Mouse (Mus musculus): ENCODE data around the gene Cacna1g. TPM values are rescaled to one million over a fixed set of nuclear protein-coding genes. Genes with fewer than 3 reads are reported as not detected.

The Cacna1g gene
- polyA plus RNA-seq, 1 experiment from 2014 or later, result 18.8 TPM

DNA sequence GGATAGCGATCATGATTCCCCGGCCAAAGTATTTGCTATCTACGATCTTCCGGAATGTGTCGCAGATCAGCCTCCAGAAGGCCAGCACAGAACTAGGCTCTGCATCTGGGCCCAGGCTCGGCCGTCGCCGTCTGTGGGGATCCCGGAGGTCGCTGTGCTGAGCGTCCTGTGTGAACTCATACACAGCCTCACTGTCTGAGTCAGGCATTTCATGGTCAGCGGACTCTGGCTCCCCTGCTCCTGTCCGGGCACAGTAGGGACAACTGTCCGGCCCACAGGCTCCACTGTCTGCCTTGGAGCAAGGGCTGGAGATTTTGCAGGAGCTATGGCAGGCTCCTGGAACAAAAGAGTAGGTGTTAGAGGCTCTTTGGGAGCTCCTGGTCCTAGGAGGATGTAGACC lies 17.0 kb downstream of the Cacna1g start:
- Histone ChIP-seq H3K9me3 (no peaks in the 10 kb centered on the region), H3K4me1 (replicated peaks) (peaks cover 19% of the 10 kb centered on the region), H3K36me3 (peaks cover 24% of the 10 kb centered on the region), H3K4me2 (no peak overlapping the region), H3K27me3 (no peaks in the 10 kb centered on the region), H3K9ac (no peak overlapping the region), H3K4me3 (no peak overlapping the region), H3K27ac (replicated peaks) (no peak overlapping the region)
- no peak for ATAC-seq (ENCODE audit: low FRiP score, low read depth)
- WGBS, result 86% methylated on average over 15 of the region's 15 CpGs

DNA sequence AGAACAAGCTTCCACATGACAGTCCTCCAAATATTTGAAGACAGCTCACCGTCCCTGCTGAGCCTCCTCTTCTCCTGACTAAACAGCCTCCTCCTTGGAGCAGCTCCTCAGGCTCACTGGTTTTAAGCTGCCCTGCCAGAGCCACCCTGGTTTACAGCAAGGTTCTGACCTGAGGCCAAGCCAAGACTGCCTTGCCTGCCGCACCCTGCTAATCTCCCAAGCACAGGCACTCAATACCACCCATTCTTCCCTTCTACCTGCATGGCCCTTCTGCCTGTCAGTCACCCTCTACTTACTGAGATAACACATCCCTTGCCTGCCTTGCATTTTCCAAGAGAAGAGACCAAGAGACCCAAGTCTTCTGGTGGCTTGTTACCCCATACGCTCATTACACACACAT lies 17.7 kb downstream of the Cacna1g start:
- Histone ChIP-seq H3K36me3 (peaks cover 19% of the 10 kb centered on the region), H3K4me2 (no peak overlapping the region), H3K9me3 (no peaks in the 10 kb centered on the region), H3K9ac (no peak overlapping the region), H3K4me1 (replicated peaks) (peaks cover 22% of the 10 kb centered on the region), H3K4me3 (no peak overlapping the region), H3K27ac (replicated peaks) (no peak overlapping the region), H3K27me3 (no peaks in the 10 kb centered on the region)
- ATAC-seq (ENCODE audit: low FRiP score, low read depth), result no peak
- 81% methylated on average over 3 of the region's 3 CpGs for WGBS

DNA sequence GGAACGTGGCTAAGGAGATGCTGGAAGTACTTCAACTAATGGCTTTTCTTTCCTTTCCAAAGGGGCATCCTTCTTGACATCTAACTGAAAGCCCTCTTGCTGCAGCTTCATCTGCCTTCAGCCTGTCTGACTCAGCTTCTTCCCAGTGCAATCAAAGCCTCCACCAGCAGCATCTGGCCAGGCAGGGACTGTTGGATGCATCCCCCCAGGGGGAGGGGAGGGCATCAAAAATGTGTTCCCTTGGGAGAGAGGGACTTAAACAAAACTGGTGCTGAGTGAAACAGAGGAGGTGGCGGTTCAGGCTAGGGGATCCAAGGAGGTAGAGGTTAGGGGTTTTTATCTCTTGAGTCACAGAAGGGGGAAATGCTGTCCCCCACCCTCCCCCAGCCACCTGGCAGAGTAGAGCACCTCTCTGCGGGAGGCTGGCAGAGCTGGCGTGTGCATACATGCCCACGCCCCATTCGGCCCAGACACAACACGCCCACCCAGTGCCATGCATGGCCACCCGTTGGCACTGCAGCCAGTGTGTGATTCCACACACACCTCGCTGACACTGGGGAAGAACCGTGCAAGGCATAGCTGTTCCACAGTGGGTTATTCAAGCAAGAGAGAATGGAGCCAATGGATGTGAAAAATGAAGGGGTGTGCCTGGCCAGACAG lies 18.7 kb downstream of the Cacna1g start:
- Histone ChIP-seq H3K4me3 (no peak overlapping the region), H3K9me3 (no peaks in the 10 kb centered on the region), H3K4me2 (no peak overlapping the region), H3K36me3 (peaks cover 19% of the 10 kb centered on the region), H3K4me1 (replicated peaks) (peaks cover 33% of the 10 kb centered on the region), H3K27ac (replicated peaks) (no peak overlapping the region), H3K27me3 (no peaks in the 10 kb centered on the region), H3K9ac (no peak overlapping the region)
- whole genome bisulfite sequencing, result 52% methylated on average over 10 of the region's 10 CpGs
- ATAC-seq (ENCODE audit: low FRiP score, low read depth), result no peak

DNA sequence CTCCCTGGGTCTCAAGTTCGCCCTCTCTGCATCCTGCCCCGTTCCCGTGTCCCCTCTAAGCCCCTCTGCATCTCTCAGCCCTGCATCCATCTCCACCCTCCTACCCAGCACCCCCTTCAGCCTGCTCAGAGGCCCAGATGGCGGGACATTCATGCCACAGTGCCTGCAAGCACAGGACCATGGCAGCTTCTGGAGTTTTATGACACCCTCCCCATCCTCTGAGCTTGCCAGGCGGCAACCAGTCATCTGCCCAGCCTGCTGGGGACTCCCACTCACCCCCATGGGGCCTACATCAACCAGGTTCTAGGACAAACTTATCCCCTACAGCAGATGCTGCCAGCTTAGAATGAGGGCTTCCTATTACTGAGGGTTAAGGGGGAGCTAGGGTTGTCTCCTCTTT lies 19.2 kb downstream of the Cacna1g start:
- Histone ChIP-seq H3K9me3 (no peaks in the 10 kb centered on the region), H3K36me3 (peaks cover 18% of the 10 kb centered on the region), H3K4me2 (no peak overlapping the region), H3K9ac (no peak overlapping the region), H3K4me3 (no peak overlapping the region), H3K27ac (replicated peaks) (no peak overlapping the region), H3K27me3 (no peaks in the 10 kb centered on the region), H3K4me1 (replicated peaks) (peaks cover 38% of the 10 kb centered on the region)
- ATAC-seq (ENCODE audit: low FRiP score, low read depth), result no peak
- 75% methylated on average over 5 of the region's 5 CpGs for WGBS

DNA sequence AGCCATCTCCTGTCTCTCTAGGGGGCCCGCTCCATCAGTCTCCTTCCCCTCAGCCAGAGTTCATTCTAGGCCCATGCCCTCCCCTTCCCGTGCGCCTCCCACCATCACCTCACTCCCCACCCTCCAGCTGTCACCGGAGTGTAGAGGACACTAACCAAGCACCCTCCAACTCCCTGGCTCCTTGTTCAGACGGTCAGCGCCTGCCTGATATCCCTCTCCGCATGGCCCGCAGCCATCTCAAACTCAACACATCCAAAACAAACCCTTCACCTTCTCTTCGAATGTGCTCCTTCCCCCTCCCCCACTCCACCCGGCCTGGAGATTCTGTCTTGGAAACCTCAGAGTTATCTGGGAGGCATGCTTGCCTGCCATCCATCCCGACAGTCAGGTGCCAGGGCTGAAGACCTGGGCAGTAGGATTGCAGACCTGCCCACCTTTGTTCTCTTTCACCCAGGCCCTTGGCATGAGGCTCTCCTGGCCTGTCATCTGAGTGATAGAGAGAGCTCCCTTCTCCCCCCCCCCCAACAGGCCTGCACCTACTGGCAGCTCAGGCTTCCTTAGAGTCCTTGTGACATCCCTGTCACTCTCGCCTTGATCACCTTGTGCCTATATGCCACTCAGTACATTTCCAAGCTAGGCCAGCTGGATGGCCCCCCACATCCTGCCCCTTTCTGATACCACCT lies 22.8 kb downstream of the Cacna1g start:
- ATAC-seq (ENCODE audit: low FRiP score, low read depth), result no peak
- Histone ChIP-seq H3K4me1 (replicated peaks) (peaks cover 44% of the 10 kb centered on the region), H3K27ac (replicated peaks) (no peak overlapping the region), H3K36me3 (no peaks in the 10 kb centered on the region), H3K4me3 (no peak overlapping the region), H3K27me3 (no peaks in the 10 kb centered on the region), H3K9me3 (no peaks in the 10 kb centered on the region), H3K9ac (no peak overlapping the region), H3K4me2 (no peak overlapping the region)
- 65% methylated on average over 12 of the region's 12 CpGs for WGBS

DNA sequence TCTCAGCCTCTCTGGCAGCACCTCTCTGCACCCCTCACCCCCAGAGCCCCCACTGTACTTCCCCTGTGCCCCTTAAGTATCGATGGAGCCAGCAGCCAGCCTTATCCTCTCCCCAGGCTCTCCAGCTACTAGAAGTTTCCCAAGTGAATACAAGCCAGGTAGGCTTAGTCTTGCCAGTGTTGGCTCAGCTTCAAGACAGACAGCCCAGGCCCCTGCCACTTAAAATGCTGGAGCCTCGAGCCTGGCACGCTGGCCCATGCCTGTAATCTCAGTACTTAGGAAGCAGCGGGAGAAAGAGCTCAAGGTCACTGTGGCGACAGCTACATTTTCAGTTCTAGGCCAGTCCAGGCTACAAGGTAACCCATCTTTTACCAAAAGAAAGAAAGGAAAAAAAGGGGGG lies 24.1 kb downstream of the Cacna1g start:
- Histone ChIP-seq H3K9me3 (no peaks in the 10 kb centered on the region), H3K4me1 (replicated peaks) (peaks cover 42% of the 10 kb centered on the region), H3K4me3 (no peak overlapping the region), H3K36me3 (no peaks in the 10 kb centered on the region), H3K4me2 (no peak overlapping the region), H3K27me3 (no peaks in the 10 kb centered on the region), H3K9ac (no peak overlapping the region), H3K27ac (replicated peaks) (peak overlapping the region; percentile 69)
- ATAC-seq (ENCODE audit: low FRiP score, low read depth), result no peak
- 53% methylated on average over 5 of the region's 5 CpGs for WGBS

DNA sequence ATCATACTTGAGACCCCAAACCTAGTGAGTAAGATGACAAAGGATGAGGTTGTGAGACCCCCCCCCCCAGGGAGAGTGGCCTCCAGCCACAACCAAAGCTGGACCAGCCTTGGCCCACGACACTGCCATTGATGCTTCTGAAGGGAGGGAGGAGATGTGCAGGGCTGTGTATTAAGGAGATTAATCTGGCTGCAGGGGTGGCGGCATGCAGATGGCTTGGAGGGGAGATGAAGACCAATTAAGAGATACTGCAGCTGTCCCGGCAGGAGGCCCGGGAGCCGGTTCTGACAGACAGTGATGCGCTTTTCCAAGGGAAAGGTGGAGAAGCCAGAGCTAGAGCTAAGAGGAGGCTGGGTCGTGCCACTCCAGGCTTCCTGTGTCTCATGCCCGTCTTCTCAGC lies 24.8 kb downstream of the Cacna1g start:
- 0 out of 2 replicates have a peak, but pooled peaks have one; percentile 24 for ATAC-seq (ENCODE audit: low FRiP score, low read depth)
- Histone ChIP-seq H3K36me3 (no peaks in the 10 kb centered on the region), H3K4me1 (replicated peaks) (peaks cover 44% of the 10 kb centered on the region), H3K4me3 (no peak overlapping the region), H3K27me3 (no peaks in the 10 kb centered on the region), H3K4me2 (no peak overlapping the region), H3K27ac (replicated peaks) (peak overlapping the region; percentile 69), H3K9me3 (no peaks in the 10 kb centered on the region), H3K9ac (no peak overlapping the region)
- 36% methylated on average over 8 of the region's 8 CpGs for WGBS

DNA sequence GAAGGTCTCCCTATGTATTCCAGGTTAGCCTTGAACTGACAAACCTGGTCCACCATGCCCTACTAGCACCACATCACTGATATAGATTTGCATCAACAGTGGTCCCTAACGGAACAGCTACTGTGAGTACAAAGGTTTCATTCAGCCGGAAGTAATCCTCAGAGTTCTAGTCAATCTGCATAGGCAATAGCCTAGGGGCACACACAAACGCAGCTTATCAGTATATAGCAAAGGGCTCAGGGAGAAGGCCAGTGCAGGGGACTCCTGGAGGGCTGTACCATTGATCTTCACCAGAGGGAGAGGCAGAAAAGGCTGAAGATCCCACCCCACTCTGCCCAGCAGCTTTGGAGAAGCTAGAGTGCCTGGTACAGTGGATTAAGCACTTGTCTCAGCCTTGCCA lies 27.0 kb downstream of the Cacna1g start:
- H3K27ac ChIP-seq (replicated peaks), result no peak overlapping the region
- no peak overlapping the region for H3K9ac ChIP-seq
- no peaks in the 10 kb centered on the region for H3K9me3 ChIP-seq
- H3K36me3 ChIP-seq, result no peaks in the 10 kb centered on the region
- H3K4me2 ChIP-seq, result no peak overlapping the region
- WGBS, result 13% methylated on average over 3 of the region's 3 CpGs
- no peaks in the 10 kb centered on the region for H3K27me3 ChIP-seq
- H3K4me1 ChIP-seq (replicated peaks), result peaks cover 61% of the 10 kb centered on the region
- no peak overlapping the region for H3K4me3 ChIP-seq
- ATAC-seq (ENCODE audit: low FRiP score, low read depth), result no peak

DNA sequence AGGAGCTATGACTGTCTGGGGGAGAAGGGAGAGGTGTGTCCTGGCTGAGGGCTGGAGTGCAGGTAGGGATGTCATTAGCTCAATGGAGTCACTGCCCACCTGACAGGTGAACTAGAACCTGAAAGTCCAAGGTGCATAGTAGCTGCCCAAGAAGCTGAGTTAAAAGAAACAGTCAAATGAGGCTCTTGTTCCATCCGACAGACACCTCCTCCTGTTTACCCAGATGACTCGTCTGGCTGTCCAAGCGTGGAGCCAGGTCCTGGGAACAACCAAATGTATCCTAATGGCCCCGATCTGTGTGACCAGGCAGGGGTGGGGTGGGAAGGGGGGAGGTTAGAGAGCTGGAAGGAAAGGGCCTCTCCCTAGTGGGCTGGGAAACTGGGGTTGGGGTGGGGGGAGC lies 28.7 kb downstream of the Cacna1g start:
- H3K4me3 ChIP-seq, result no peak overlapping the region
- 39% methylated on average over 4 of the region's 4 CpGs for whole genome bisulfite sequencing
- 0 out of 2 replicates have a peak overlapping the region, but pooled peaks have one; percentile 12 for H3K27ac ChIP-seq (replicated peaks)
- H3K9me3 ChIP-seq, result no peaks in the 10 kb centered on the region
- H3K36me3 ChIP-seq, result no peaks in the 10 kb centered on the region
- H3K27me3 ChIP-seq, result no peaks in the 10 kb centered on the region
- no peak overlapping the region for H3K4me2 ChIP-seq
- H3K9ac ChIP-seq, result no peak overlapping the region
- ATAC-seq (ENCODE audit: low FRiP score, low read depth), result no peak
- H3K4me1 ChIP-seq (replicated peaks), result peaks cover 65% of the 10 kb centered on the region

DNA sequence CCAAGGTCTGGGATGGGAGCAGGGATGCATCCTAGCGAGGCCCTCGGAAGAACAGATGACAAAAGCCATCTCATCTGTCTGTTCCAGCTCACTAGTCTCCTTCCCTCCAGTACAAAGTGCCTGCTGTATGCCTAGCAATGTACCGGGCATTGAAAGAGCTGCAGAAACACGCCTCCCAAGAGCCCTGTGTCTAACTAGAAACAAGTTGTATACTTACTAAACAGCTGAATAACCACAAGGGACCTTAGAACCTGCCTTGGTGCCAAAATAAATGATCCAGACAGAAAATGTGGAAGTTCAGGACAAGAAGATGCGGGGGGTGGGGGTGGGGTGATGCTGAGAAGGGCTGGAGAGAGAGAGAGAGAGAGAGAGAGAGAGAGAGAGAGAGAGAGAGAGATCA lies 29.2 kb downstream of the Cacna1g start:
- WGBS, result 31% methylated on average over 5 of the region's 5 CpGs
- H3K27me3 ChIP-seq, result no peaks in the 10 kb centered on the region
- peak overlapping the region; percentile 53 for H3K27ac ChIP-seq (replicated peaks)
- peaks cover 64% of the 10 kb centered on the region for H3K4me1 ChIP-seq (replicated peaks)
- ATAC-seq (ENCODE audit: low FRiP score, low read depth), result no peak
- no peak overlapping the region for H3K4me2 ChIP-seq
- no peaks in the 10 kb centered on the region for H3K9me3 ChIP-seq
- H3K36me3 ChIP-seq, result no peaks in the 10 kb centered on the region
- H3K4me3 ChIP-seq, result no peak overlapping the region
- 0 out of 2 replicates have a peak overlapping the region, but pooled peaks have one; percentile 0 for H3K9ac ChIP-seq

DNA sequence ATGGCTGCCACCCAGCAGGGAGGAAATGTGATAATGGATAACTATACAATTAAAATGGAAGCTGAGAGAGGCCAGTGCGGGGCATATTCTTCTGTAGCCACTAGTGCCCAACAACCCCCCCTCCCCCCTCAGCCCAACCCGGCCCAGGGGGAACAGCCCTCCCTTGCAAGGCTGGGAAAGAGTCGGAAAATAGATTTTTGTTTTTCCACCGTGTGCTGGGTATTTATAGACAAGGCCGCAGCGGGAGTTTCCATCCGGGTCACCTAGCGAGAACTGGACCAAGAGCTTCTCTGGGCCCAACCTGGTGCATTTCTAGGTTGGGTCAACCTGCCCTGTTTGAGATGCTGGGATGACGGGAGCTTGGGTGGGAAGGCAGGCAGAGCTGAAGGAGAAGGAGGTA lies 32.2 kb downstream of the Cacna1g start:
- Histone ChIP-seq H3K36me3 (peaks cover 9% of the 10 kb centered on the region), H3K4me3 (no peak overlapping the region), H3K9ac (no peak overlapping the region), H3K27ac (replicated peaks) (peak overlapping the region; percentile 57), H3K4me1 (replicated peaks) (peaks cover 54% of the 10 kb centered on the region), H3K9me3 (no peaks in the 10 kb centered on the region), H3K4me2 (no peak overlapping the region), H3K27me3 (no peaks in the 10 kb centered on the region)
- no peak for ATAC-seq (ENCODE audit: low FRiP score, low read depth)
- WGBS, result 48% methylated on average over 9 of the region's 9 CpGs

DNA sequence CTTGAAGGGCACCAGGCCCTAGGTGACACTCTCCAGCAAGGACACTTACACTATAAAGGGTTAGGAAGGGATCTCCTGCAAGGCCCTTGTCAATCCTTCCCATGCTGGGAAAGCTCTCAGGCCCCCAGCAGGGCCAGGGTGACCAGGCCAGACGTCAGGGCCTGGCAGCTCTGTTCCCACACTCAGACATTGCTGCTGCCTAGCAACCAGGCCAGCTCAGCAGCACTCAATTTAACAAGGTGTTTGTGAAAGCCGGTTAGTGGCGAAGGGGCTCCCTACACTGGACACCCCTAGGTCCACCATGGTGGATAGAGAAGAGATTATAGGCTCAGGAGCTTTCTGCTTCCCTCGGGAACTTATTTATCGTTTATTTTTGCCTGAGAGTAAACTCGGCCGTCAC lies 32.9 kb downstream of the Cacna1g start:
- WGBS, result 25% methylated on average over 7 of the region's 7 CpGs
- Histone ChIP-seq H3K4me2 (no peak overlapping the region), H3K9ac (no peak overlapping the region), H3K36me3 (peaks cover 9% of the 10 kb centered on the region), H3K4me1 (replicated peaks) (peaks cover 54% of the 10 kb centered on the region), H3K27ac (replicated peaks) (peak overlapping the region; percentile 57), H3K9me3 (no peaks in the 10 kb centered on the region), H3K27me3 (no peaks in the 10 kb centered on the region), H3K4me3 (no peak overlapping the region)
- ATAC-seq (ENCODE audit: low FRiP score, low read depth), result peak; percentile 36; the same call in 1 of the 2 replicates

Data from hindbrain, embryonic 15.5 days (tissue).